In genomic region chr7:28527922-28528719, GRCm38 (mm10) we compare ENCODE assay signal across 8 mouse cellular contexts. TPM values are rescaled to one million over a fixed set of nuclear protein-coding genes. Genes with fewer than 3 reads are reported as not detected.
A peak's percentile ranks its signal among the peaks of the same experiment; 100 is the strongest.
DNase-seq lines count a peak whose midpoint lies in the region; ATAC-seq and TF ChIP-seq lines count a peak whose summit lies in the region.

No protein-coding gene starts in this region.

- 1% methylated on average over 19 of the region's 19 CpGs for WGBS in bone marrow, adult 2 months

- 0 out of 4 replicates have a peak, but pooled peaks cover 0 to 5% of the 10 kb centered on the region in 2 experiments for H3K4me1 ChIP-seq in MEL (ENCODE audit: control insufficient read depth in 1 of 2, insufficient read depth in 2 of 2, low read length in 2 of 2)
- H3K4me1 ChIP-seq in bone marrow, adult 2 months (ENCODE audit: control insufficient read depth, insufficient read depth, low read length), result no peaks in the 10 kb centered on the region; the same call in 1 of the 2 replicates

- peak; percentile 75 for TF ChIP-seq RAD21 in MEL (IDR thresholded peaks at IDR 0.05; ENCODE audit: low read depth, low read length)

- no peaks in the 10 kb centered on the region for H3K36me3 ChIP-seq in MEL (ENCODE audit: control insufficient read depth in 1 of 2, insufficient read depth in 2 of 2, low read length in 2 of 2)

- no peak overlapping the region for H3K27ac ChIP-seq in MEL (ENCODE audit: control insufficient read depth, low read depth, low read length)
- no peak overlapping the region for H3K27ac ChIP-seq in bone marrow, adult 2 months (ENCODE audit: control insufficient read depth, insufficient read depth, low read depth, low read length, poor library complexity)

- no peaks in the 10 kb centered on the region for H3K79me2 ChIP-seq in MEL (ENCODE audit: control insufficient read depth, insufficient read depth, low read length, poor library complexity)

- H3K9me3 ChIP-seq in MEL (replicated peaks; ENCODE audit: insufficient read depth, low read length), result no peaks in the 10 kb centered on the region

- no peaks in the 10 kb centered on the region for H3K27me3 ChIP-seq in MEL (ENCODE audit: control insufficient read depth in 1 of 2, insufficient read depth in 2 of 2, low read length in 2 of 2)

- no peak for TF ChIP-seq EP300 in MEL (IDR thresholded peaks at IDR 0.05; ENCODE audit: low read depth in 1 of 2, low read length in 2 of 2)

- TF ChIP-seq CTCF in MEL (IDR thresholded peaks at IDR 0.05 in 2 of 3, conservative IDR thresholded peaks at IDR 0.05 in 1 of 3; ENCODE audit: control insufficient read depth in 1 of 3, insufficient read depth in 1 of 3, low read depth in 2 of 3, low read length in 3 of 3, poor library complexity in 1 of 3, severe bottlenecking in 1 of 3), result peak; percentile 75 to 98 (median 92)
- peak; percentile 86 for TF ChIP-seq CTCF in bone marrow, adult 2 months (IDR thresholded peaks at IDR 0.05; ENCODE audit: control insufficient read depth, insufficient read depth, low read length)

- peak; percentile 81 for ATAC-seq in erythroid progenitor cell, adult 5-6 weeks (replicated peaks; ENCODE audit: low FRiP score, poor library complexity, severe bottlenecking)

- H3K9ac ChIP-seq in MEL (ENCODE audit: control insufficient read depth, low read depth, low read length, poor library complexity, severe bottlenecking), result no peak overlapping the region; the same call in 1 of the 2 replicates

- intact Hi-C loops in heart, postnatal 36 days (cut with DNase I), result loop anchor here (1.0 to 2.0 kb wide), 3 partner anchors 19 to 82 kb away; no protein-coding TSS in a partner anchor

- DNase-seq in MEL (ENCODE audit: low read depth, low spot score), result peak; percentile 81
- peak; percentile 81 to 85 for DNase-seq in heart, postnatal 36 days
- DNase-seq in layer of hippocampus, postnatal 10 days (ENCODE audit: low spot score in 2 of 2), result peak; percentile 71 to 74
- peak; percentile 90 for DNase-seq in lung, postnatal 14 days
- DNase-seq in right cerebral cortex, postnatal 14 days, result peak; percentile 66
- peak; percentile 87 for DNase-seq in urinary bladder, postnatal 14 days (ENCODE audit: low spot score)

- TF ChIP-seq POLR2A in MEL (IDR thresholded peaks at IDR 0.05; ENCODE audit: control insufficient read depth in 1 of 2, insufficient read depth in 1 of 2, low read depth in 1 of 2, low read length in 2 of 2, poor library complexity in 1 of 2), result no peak
- TF ChIP-seq POLR2A in bone marrow, adult 2 months (IDR thresholded peaks at IDR 0.05; ENCODE audit: borderline replicate concordance, control insufficient read depth, low read depth, low read length), result no peak

- H3K4me3 ChIP-seq in MEL (ENCODE audit: control insufficient read depth in 1 of 2, insufficient read depth in 1 of 2, low read depth in 2 of 2, low read length in 2 of 2), result peak overlapping the region; percentile 21 to 35; a peak in 2 of 4 replicates
- no peak overlapping the region for H3K4me3 ChIP-seq in bone marrow, adult 2 months (replicated peaks; ENCODE audit: control insufficient read depth, low read depth, low read length)

TF ChIP-seq in MEL, 35 proteins besides CTCF, POLR2A, EP300 and RAD21:
- no peak for TF ChIP-seq ZKSCAN1 (IDR thresholded peaks at IDR 0.05; ENCODE audit: low read depth, low read length)
- no peak for TF ChIP-seq RCOR1 (IDR thresholded peaks at IDR 0.05; ENCODE audit: low read depth, low read length)
- TF ChIP-seq NRF1 (IDR thresholded peaks at IDR 0.05; ENCODE audit: insufficient read depth, low read depth, low read length, poor library complexity, severe bottlenecking), result no peak
- TF ChIP-seq USF1 (IDR thresholded peaks at IDR 0.05; ENCODE audit: low read depth, low read length), result 0 out of 2 replicates have a peak, but pooled peaks have one; percentile 20
- peak; percentile 93 for TF ChIP-seq SMC3 (IDR thresholded peaks at IDR 0.05; ENCODE audit: low read depth, low read length)
- TF ChIP-seq ZC3H11A (IDR thresholded peaks at IDR 0.05; ENCODE audit: low read depth, low read length), result peak; percentile 63; the same call in 1 of the 2 replicates

RNA-seq across cellular contexts. Expression of gene Ifnl3, which starts 5.5 kb away (rescaled TPM):
- total RNA-seq in MEL (2012; rRNA removed), result not detected in 2 replicates
- polyA plus RNA-seq in MEL (2012; ENCODE audit: insufficient read depth in 1 of 2, insufficient read length in 2 of 2, low read depth in 1 of 2, low replicate concordance in 2 of 2, missing spikeins in 1 of 2), result not detected
- not detected in 2 replicates for polyA plus RNA-seq in bone marrow, adult 2 months (2011; ENCODE audit: insufficient read depth, insufficient read length, low replicate concordance, missing spikeins)
- not detected in 2 replicates for total RNA-seq in erythroid progenitor cell, adult 5-6 weeks (2015; ENCODE audit: low replicate concordance)
- not detected in 2 replicates for total RNA-seq in erythroid progenitor cell, adult 5-6 weeks (2017; ENCODE audit: low replicate concordance)
- total RNA-seq in heart, postnatal 36 days (2021), result not detected
- total RNA-seq in layer of hippocampus, postnatal 10 days (2021), result not detected

RNA-seq across cellular contexts. Expression of gene Sycn, which starts 12.6 kb away (rescaled TPM):
- not detected in 2 replicates for total RNA-seq in MEL (2012; rRNA removed)
- not detected for polyA plus RNA-seq in MEL (2012; ENCODE audit: insufficient read depth in 1 of 2, insufficient read length in 2 of 2, low read depth in 1 of 2, low replicate concordance in 2 of 2, missing spikeins in 1 of 2)
- polyA plus RNA-seq in bone marrow, adult 2 months (2011; ENCODE audit: insufficient read depth, insufficient read length, low replicate concordance, missing spikeins), result not detected in 2 replicates
- total RNA-seq in erythroid progenitor cell, adult 5-6 weeks (2015; ENCODE audit: low replicate concordance), result not detected in 2 replicates
- not detected in 2 replicates for total RNA-seq in erythroid progenitor cell, adult 5-6 weeks (2017; ENCODE audit: low replicate concordance)
- not detected for total RNA-seq in heart, postnatal 36 days (2021)
- total RNA-seq in layer of hippocampus, postnatal 10 days (2021), result not detected

RNA-seq across cellular contexts. Expression of gene Ifnl2, which starts 17.9 kb away (rescaled TPM):
- total RNA-seq in MEL (2012; rRNA removed), result not detected in 2 replicates
- not detected for polyA plus RNA-seq in MEL (2012; ENCODE audit: insufficient read depth in 1 of 2, insufficient read length in 2 of 2, low read depth in 1 of 2, low replicate concordance in 2 of 2, missing spikeins in 1 of 2)
- not detected in 2 replicates for polyA plus RNA-seq in bone marrow, adult 2 months (2011; ENCODE audit: insufficient read depth, insufficient read length, low replicate concordance, missing spikeins)
- total RNA-seq in erythroid progenitor cell, adult 5-6 weeks (2015; ENCODE audit: low replicate concordance), result not detected in 2 replicates
- not detected in 2 replicates for total RNA-seq in erythroid progenitor cell, adult 5-6 weeks (2017; ENCODE audit: low replicate concordance)
- total RNA-seq in heart, postnatal 36 days (2021), result not detected
- total RNA-seq in layer of hippocampus, postnatal 10 days (2021), result not detected

RNA-seq across cellular contexts. Expression of gene Nccrp1, which starts 18.9 kb away (rescaled TPM):
- not detected in 2 replicates for total RNA-seq in MEL (2012; rRNA removed)
- polyA plus RNA-seq in MEL (2012; ENCODE audit: insufficient read depth in 1 of 2, insufficient read length in 2 of 2, low read depth in 1 of 2, low replicate concordance in 2 of 2, missing spikeins in 1 of 2), result not detected
- not detected in 2 replicates for polyA plus RNA-seq in bone marrow, adult 2 months (2011; ENCODE audit: insufficient read depth, insufficient read length, low replicate concordance, missing spikeins)
- total RNA-seq in erythroid progenitor cell, adult 5-6 weeks (2015; ENCODE audit: low replicate concordance), result not detected in 2 replicates
- total RNA-seq in erythroid progenitor cell, adult 5-6 weeks (2017; ENCODE audit: low replicate concordance), result not detected in 2 replicates
- not detected for total RNA-seq in heart, postnatal 36 days (2021)
- total RNA-seq in layer of hippocampus, postnatal 10 days (2021), result under 1 TPM; 0.42 to 0.46 TPM
